Mouse (Mus musculus) CD4-positive, CD25-positive, alpha-beta regulatory T cell, adult 9 weeks (primary cell): Measurements from ENCODE around the gene Vmn1r223. TPM values are rescaled to one million over a fixed set of nuclear protein-coding genes. Genes with fewer than 3 reads are reported as not detected.

ENCODE experiments used
- polyA plus RNA-seq: library from polyadenylated mRNA; unstranded; fragments of 100-300 nt; shearing (Covaris generic); gene quantifications from one replicate; pipeline ENCODE4 v1.2.1, GENCODE M21; 2017

Vmn1r223 gene
- not detected for polyA plus RNA-seq

DNA sequence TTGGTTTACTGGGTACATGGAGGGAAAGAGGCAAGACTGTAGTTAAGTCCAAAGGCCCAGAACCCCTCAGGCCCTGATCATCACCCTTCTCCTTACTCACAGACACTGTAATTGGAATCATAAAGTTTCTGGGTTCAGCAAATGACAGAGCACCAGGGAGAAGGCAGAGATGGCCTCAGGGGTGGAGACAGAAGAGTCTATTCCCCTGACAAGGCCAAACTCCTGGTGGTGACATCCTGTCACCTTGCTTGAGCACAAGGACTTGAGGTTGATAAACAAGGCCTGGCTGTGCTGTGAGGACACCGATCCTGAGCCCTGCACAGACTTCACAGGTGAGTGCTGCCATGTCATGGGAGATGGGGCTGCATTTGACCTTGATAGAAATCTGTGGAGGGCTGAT, at the start of gene Vmn1r223:
Vmn1r223 (plus strand) TSS at position 301 of the 400 bp plus-strand sequence.

GRCm38 (mm10) chr13:23213827-23214226, 33.1 kb upstream of the Vmn1r223 start, which contains the start of gene Vmn1r221:
Gene Vmn1r221, plus strand, starts transcription at chr13:23214127.

DNA sequence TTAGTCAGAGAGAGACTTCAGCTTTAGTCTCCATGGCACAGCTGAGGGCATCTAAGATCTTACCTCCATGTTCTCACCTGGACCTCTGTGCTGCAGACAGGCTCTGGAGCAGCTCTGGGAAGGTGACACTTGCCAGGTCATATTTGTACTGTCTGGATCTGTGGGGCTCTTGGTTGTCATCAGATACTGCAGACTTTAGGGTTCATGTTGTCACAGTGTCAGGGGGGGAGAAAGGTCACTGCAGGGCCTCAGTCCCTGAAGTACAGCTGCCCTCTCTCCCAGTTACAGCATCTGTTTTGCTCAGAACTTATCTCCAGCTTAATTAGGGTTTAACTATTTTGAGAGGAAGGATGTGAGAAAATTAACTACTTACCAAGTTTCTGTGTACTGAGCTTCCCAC, 11.1 kb upstream of the Vmn1r223 start, which contains the start of gene Vmn1r222:
Vmn1r222 (minus strand) TSS at position 101 of the 400 bp plus-strand sequence.

Other genes with a start within 250 kb of the Vmn1r223 start
- gene Vmn1r213, start 239.5 kb upstream of the Vmn1r223 start, polyA plus RNA-seq, result not detected
- 0.22 TPM for gene Vmn1r214, start 216.7 kb upstream of the Vmn1r223 start, polyA plus RNA-seq
- not detected for gene Vmn1r215, start 179.1 kb upstream of the Vmn1r223 start, polyA plus RNA-seq
- gene Vmn1r217, start 128.9 kb upstream of the Vmn1r223 start, polyA plus RNA-seq, result not detected
- not detected for gene Vmn1r218, start 114.0 kb upstream of the Vmn1r223 start, polyA plus RNA-seq
- gene Vmn1r219, start 87.8 kb upstream of the Vmn1r223 start, polyA plus RNA-seq, result not detected
- gene Vmn1r220, start 59.2 kb upstream of the Vmn1r223 start, polyA plus RNA-seq, result not detected
- gene Vmn1r221, start 33.0 kb upstream of the Vmn1r223 start, polyA plus RNA-seq, result not detected
- not detected for gene Vmn1r222, start 11.2 kb upstream of the Vmn1r223 start, polyA plus RNA-seq
- gene Zfp322a, start 122.1 kb downstream of the Vmn1r223 start, polyA plus RNA-seq, result 31.4 TPM
- 12.6 TPM for gene Abt1, start 176.7 kb downstream of the Vmn1r223 start, polyA plus RNA-seq
- not detected for gene Btn1a1, start 218.8 kb downstream of the Vmn1r223 start, polyA plus RNA-seq
- not detected for gene Btn2a2, start 241.7 kb downstream of the Vmn1r223 start, polyA plus RNA-seq